Mouse (Mus musculus): ENCODE results near the gene Olfr954.

The Olfr954 gene

DNA sequence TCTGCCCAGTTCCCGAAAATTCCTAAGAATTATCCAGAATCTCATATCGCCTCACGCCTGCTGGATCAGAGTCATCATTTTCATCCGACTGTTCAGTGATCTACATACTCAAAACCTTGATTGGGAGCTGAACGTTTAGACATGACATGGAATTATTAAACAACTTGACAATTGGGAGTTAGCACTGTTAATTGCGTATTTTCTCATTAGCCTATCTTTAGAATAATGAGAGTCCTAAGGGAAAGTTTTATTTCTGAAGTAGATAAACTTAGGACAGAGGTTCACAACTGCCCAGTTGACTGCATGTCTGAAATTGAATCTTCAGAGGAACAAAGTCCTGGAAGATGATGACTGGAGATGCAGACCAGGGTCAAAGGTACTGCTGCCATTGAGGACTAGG lies at the start of gene Olfr954:
TSS of gene Olfr954 (plus strand) at position 301 of the 400 bp plus-strand sequence.
- DNase-seq, result no peak

DNA sequence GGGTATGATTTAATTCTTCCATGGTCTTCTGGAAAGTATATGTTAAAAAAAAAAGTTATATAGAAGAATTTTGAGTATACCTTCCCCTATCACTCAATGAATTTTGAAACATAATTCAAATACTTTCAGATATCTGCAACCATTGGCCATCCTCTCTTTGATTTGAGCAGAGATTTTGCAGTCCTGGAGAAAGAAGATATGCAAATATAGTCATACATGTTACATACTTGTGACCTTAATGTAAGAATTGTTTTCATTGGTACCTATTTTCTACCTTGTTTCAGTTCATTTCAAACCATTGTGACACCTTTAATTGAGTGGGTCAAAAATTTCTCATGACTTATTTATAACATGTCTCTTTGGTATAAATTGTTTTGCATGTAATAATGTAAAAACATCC lies 29.5 kb upstream of the Olfr954 start, which contains the start of gene Olfr952:
TSS of gene Olfr952 (minus strand) at position 101 of the 400 bp plus-strand sequence.
- DNase-seq, result no peak

DNA sequence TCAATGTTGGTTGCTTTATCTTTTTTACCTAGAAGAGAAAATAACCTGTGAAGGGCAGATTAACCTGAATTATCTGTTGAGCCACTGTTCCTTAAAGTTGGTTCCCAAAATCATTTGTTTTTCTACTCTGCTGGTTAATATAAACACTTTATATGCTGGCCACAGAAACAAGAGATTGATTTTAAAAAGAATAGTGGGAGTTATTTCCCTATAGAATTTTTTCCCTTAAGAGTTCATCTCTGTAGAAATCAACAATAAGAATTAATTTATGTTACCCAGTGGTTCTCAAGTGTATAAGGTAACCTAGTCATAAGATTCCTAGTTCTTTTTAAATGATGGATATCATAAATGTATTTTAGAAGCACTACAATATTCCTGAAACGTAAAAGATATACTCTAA lies 15.3 kb downstream of the Olfr954 start, which contains the start of gene Olfr955:
TSS of gene Olfr955 (minus strand) at position 101 of the 400 bp plus-strand sequence.
- no peak for DNase-seq

DNA sequence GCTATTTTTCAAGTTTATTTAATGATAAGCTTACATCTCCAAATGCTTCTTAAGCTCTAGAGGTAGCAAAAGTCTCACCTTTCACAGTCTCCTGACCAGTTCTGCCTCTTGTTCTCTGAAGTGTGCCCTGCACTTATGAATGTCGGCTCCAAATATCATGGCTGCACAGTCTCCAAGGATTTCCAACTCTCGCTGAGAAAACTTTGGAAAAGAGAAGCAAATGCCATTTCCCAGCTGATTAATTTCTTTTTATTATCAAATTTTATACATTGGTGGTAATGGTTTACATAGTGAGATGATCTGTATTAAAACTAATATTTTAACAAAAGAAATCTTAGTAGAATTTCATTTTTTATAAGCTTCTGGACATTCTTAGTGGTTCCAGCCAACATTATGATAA lies 37.4 kb downstream of the Olfr954 start, which contains the start of gene Olfr44:
TSS of gene Olfr44 (minus strand) at position 101 of the 400 bp plus-strand sequence.
- DNase-seq, result no peak

DNA sequence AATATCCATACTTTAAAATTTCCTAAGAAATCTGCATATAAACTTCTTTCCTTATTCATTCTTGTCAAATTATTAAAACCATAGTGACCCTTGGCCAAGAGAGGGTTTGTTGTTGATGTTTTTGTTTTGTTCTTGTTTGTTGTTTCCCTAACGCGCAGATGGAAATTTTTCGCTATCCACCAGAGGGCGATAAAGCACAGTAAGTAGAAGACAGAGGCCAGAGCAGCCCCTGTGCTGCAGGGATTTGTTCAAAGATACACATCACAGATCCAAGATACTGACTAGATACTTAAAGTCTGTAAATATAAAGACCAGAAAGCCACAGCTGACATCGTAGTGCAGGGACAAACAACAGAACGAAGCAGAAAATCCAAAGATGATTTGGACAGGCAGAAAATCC lies 52.5 kb downstream of the Olfr954 start:
- DNase-seq, result peak; percentile 0 to 43

DNA sequence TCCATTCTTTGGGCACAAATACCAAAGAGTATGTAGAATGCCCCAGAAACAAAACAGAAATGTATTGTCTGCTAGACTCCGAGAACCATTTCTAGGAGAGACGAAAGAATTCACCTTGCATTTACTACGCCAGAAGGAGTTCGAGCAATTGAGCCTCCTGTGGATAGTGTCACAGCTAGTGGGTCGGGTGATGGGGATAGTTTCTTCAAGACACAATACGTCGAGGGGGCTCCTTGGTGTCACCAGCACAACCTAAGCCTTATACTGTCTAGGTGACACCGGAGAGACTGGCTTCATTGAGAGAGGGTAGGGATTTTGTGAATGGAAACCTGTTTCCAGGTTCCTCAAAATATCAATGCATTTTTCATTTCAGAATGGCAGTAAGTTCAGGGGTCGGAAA lies 52.9 kb downstream of the Olfr954 start:
- DNase-seq, result no peak
